Mouse (Mus musculus): ENCODE results near the gene Hp1bp3.

DNA sequence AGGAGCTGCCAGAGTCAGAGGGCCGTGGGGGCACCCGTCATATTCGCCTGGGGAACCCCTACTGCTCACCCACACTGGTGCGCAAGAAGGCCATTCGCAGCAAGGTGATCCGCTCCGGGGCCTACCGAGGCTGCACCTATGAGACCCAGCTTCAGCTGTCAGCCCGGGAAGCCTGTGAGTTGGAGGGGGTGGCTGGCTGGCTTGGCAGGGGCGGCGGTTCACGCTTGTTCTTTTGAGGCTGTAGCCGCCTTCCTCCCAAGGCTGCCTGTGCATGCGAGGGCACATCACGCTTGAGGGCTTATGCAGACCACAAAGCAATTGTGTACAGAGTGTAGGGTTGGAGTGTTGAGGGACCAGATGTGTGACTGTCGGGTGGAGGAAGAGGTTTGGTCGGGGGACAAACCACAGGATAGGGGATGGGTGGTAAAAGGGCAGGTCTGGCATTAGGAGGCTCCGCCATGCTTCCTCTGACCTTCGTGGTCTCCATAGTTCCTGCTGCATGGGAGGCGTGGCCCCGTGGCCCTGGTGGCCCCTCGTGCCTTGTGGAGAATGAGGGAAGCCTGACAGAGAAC, 41.1 kb downstream of the Hp1bp3 start:
- TF ChIP-seq CTCF (IDR thresholded peaks at IDR 0.05; ENCODE audit: low read depth) (no peak), EP300 (IDR thresholded peaks at IDR 0.05; ENCODE audit: low read depth) (no peak)
